Mouse (Mus musculus) thymus, adult 2 months (tissue): ENCODE data around the gene S100a8.

Experiments used
- CTCF ChIP-seq: fragments of 200-500 bp; IDR thresholded peaks from 2 replicates; pipeline ENCODE4 v1.5.1; 2012; ENCODE audit warnings: mild to moderate bottlenecking, control low read depth, low read length, moderate library complexity, borderline replicate concordance; ENCODE audit not compliant: control insufficient read depth, poor library complexity, insufficient read depth; ENCODE audit errors: extremely low read depth
- POLR2A ChIP-seq: fragments of 200-500 bp; IDR thresholded peaks from 2 replicates; pipeline ENCODE4 v1.6.1; 2012; ENCODE audit warnings: mild to moderate bottlenecking, low read length, control low read depth, moderate library complexity; ENCODE audit not compliant: control insufficient read depth, poor library complexity, insufficient read depth; ENCODE audit errors: extremely low read depth

DNA sequence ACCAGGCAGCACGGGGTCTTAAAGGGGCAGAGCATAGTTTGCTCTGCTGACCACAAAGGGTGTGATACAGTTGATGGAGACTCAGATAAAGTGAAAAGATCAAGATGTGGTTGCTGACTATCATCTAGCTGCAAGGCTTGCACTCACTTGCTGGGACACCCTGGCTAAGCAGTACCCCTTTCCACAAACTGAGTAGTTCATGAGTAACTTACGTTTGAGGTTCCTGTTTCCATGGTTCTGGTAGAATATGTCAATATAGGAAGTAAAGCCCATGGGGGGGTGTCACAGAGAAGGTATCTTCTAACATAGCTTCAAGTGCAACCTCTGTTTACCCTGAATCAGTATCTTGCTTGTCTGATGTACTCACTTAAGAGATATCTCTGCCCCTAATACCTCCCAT, 24.7 kb downstream of the S100a8 start:
- TF ChIP-seq CTCF, result no peak
- TF ChIP-seq POLR2A, result no peak
